Mouse (Mus musculus) spleen, adult 2 months (tissue): ENCODE measurements around the gene Acvr2a.

Experiments
- CTCF ChIP-seq: fragments of 200-500 bp; IDR thresholded peaks from 2 replicates; pipeline ENCODE4 v1.5.1; 2011; ENCODE audit warnings: mild to moderate bottlenecking, inconsistent platforms; ENCODE audit not compliant: insufficient read depth, insufficient read length, insufficient replicate concordance; ENCODE audit errors: extremely low read depth
- POLR2A ChIP-seq: fragments of 200-500 bp; IDR thresholded peaks from 2 replicates; pipeline ENCODE4 v1.6.1; 2011; ENCODE audit warnings: low read depth, low read length, inconsistent platforms

DNA sequence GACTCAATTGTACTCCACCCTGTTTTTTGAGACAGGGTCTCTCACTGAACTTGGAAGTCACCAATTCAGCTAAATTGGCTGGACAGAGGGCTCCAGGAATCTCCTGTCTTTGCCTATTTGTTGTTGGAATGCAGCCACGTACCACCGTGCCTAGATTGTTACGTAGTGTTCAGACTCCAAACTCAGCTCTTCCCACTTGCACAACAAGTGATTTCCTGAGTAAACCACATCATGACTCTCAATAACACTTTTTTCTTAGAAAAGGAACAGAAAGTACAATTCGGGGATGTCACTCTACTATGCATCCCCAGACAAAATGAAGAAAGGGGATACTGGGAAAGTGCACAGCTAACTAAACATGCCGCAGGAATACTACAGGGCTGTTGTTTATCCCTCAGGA is 47.4 kb upstream of the Acvr2a start:
- TF ChIP-seq CTCF (no peak), POLR2A (no peak)
